Mouse (Mus musculus) erythroblast, embryonic 14.5 days (primary cell): ENCODE measurements around the gene Hcrtr1.

ENCODE experiments used
- GATA1 ChIP-seq: IDR thresholded peaks from 2 replicates; pipeline ENCODE4 v1.6.1; 2012; ENCODE audit warnings: low read length, inconsistent platforms, mixed read lengths
- TAL1 ChIP-seq: IDR thresholded peaks from 3 replicates; pipeline ENCODE4 v1.6.1; 2012; ENCODE audit warnings: low read length, inconsistent platforms, mixed read lengths

DNA sequence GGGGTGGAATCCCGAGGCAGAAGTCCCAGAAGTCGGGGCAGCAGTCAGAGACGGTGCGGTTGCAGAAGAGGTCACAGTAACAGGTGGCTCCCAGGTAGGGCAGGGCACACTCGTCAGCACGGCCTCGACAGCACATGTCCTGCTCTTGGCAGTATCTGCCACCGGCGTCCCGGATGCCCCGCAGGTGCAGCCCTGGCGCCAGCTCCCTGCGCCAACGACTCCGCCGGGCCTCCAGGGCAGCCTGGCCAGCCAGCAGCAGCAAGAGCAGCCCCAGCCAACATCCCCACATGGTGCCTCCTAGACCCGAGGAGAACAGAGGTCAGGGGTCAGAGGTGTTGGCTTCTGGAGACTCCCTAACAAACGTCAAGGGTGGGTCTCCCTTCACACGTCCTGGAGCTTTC is 34.8 kb upstream of the Hcrtr1 start:
- TF ChIP-seq GATA1: no peak
- no peak for TF ChIP-seq TAL1
